Mouse (Mus musculus) ES-E14 (cell line): ENCODE measurements around the gene Map6.

Experiments
- CHD2 ChIP-seq: IDR thresholded peaks from 2 replicates; pipeline ENCODE4 v1.6.1; 2014; ENCODE audit warnings: mild to moderate bottlenecking, low read depth, low read length, inconsistent platforms
- MAFK ChIP-seq: IDR thresholded peaks from 2 replicates; pipeline ENCODE4 v1.6.1; 2014; ENCODE audit warnings: mild to moderate bottlenecking, low read depth, low read length, inconsistent platforms; ENCODE audit not compliant: insufficient read depth

GRCm38 (mm10) chr7:99360021-99360802, 93.0 kb downstream of the Map6 start:
- no peak for TF ChIP-seq CHD2
- no peak for TF ChIP-seq MAFK
